In genomic region chr17:32516126-32516525, GRCm38 (mm10) we compare ENCODE assay signal across 11 mouse cellular contexts.
"Had no signal": no experiment of that assay in that cellular context is flagged by ENCODE, and none has a peak within 500 bp of the region (broad histone marks: within the 10 kb centered on the region; RNA-seq: fewer than 3 reads in every experiment).

No protein-coding gene starts in this region.

- DNase-seq: right cerebral cortex, adult 18-20 months; right cerebral cortex, postnatal 14 days; right cerebral cortex, postnatal 25 days; right cerebral cortex, postnatal 4 days; spleen, adult 18-20 months; thymus, adult 18-20 months; thymus, adult 2 months; thymus, postnatal 14 days; thymus, postnatal 25 days; thymus, postnatal 36 days; thymus, postnatal 4 days had no signal
